Mouse (Mus musculus): Measurements from ENCODE around the gene Specc1. TPM values are rescaled to one million over a fixed set of nuclear protein-coding genes. Genes with fewer than 3 reads are reported as not detected.

Specc1 gene
- polyA plus RNA-seq, 1 experiment = 6.5 TPM

- DNase-seq (ENCODE audit: low read depth, low spot score) = no peak
- 89% methylated on average over 17 of the region's 17 CpGs for WGBS
Observed at GRCm38 (mm10) chr11:62266466-62267214, 310.1 kb downstream of the Specc1 start.

DNA sequence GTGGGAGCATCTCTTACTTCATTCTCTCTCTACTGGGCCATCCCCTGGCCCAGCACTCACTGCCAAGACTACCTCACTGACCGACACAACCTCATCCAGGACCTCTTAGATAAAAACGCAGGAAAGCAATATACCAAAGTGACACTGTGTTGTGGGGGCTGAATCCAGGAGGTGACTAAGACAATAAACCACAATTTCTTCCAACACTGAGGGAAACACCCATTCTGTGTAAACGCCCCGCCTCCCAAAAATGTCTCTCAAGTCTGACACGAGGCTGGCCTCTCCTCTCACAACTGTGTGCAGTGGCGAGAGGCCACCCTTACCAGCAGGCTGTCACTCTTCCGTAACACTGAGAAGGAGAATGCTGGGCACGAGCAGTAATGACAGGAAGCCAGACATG, 311.8 kb downstream of the Specc1 start:
- 51% methylated on average over 8 of the region's 8 CpGs for WGBS
- no peak for DNase-seq (ENCODE audit: low read depth, low spot score)

GRCm38 (mm10) chr11:62269097-62269496, 312.5 kb downstream of the Specc1 start:
- no peak for DNase-seq (ENCODE audit: low read depth, low spot score)
- 85% methylated on average over 12 of the region's 12 CpGs for WGBS

GRCm38 (mm10) chr11:62270851-62271250, 314.3 kb downstream of the Specc1 start:
- WGBS = 70% methylated on average over 5 of the region's 5 CpGs
- no peak for DNase-seq (ENCODE audit: low read depth, low spot score)

Other genes starting within 250 kb of the Specc1 start
- 0.05 TPM in 1 of 2 replicates, not detected in the other for gene Slc5a10, start 235.9 kb upstream of the Specc1 start, polyA plus RNA-seq (2012; rRNA removed)
- 14.4 and 18.8 TPM in 2 replicates for gene Prpsap2, start 194.7 kb upstream of the Specc1 start, polyA plus RNA-seq (2012; rRNA removed)
- 14.6 and 23.4 TPM in 2 replicates for gene Ulk2, start 101.7 kb upstream of the Specc1 start, polyA plus RNA-seq (2012; rRNA removed)
- gene Akap10, start 26.5 kb upstream of the Specc1 start, polyA plus RNA-seq (2012; rRNA removed) = 9.0 and 10.7 TPM in 2 replicates